Mouse (Mus musculus): ENCODE measurements around the gene Mbd3.

The Mbd3 gene

DNA sequence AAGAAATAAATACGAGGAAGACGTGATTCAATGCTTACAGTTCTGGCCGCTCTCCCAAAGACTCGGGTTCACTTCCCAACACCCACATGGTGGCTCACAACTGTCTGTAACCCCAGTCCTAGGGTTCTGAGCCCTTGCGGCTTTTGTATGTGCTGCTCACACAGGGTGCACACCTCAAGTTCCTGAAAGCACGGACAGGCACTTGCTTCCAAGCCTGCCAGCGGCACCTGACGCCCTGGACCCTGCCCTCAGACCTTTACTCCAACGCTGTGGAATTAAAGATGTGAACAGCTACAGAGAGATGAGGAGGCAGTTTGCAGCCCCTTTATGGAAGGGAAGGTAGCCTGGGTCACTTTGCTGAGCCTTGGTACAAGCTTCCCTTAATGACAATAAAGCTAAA is 8.7 kb downstream of the Mbd3 start:
- ChIA-PET CTCF (interaction anchor here in 1 of 4 experiments (0.7 kb wide), 1 partner anchor 13 kb away, joined by 3 read pairs; no protein-coding TSS in a partner anchor), POLR2A (interaction anchor here in 2 of 4 experiments (0.5 to 1.4 kb wide), 5 partner anchors 9 to 123 kb away, joined by 3 to 5 read pairs (median 3); partner anchors contain the start of gene Mbd3 (in 1 of the 2))

DNA sequence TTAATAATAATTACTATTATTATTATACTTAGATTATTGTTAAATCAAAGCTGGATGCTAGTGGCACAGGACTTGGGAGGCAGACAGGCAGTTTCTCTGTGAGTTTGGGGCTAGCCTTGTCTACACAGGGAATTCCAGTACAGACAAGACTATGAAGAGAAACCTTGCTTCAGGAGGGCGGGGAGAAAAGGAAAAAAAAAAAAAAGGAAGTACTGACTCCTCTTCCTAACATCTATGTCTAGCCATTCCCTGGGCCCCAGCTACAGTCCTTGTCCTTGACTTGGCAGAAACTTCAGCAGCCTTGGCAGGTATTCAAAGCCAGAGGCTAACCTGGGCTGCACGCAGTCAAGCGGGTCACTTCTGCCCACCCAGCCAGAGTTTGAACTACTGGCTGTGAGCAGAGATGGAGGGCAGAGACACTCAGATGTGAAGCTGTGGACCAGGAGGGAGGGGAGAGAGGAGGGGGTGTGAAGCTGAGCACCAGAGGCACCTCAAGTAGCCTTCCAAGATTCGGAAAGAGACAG is 10.1 kb downstream of the Mbd3 start:
- CTCF ChIA-PET, result interaction anchor here in 2 of 4 experiments (0.6 to 1.7 kb wide), 3 partner anchors 14 to 502 kb away, joined by 3 to 7 read pairs (median 6); partner anchors contain the start of gene Apc2 (in 1 of the 2)
- POLR2A ChIA-PET, result interaction anchor here (0.5 to 7.6 kb wide), 11 partner anchors 9 to 439 kb away, joined by 3 to 87 read pairs (median 5); partner anchors contain the start of genes Mbd3 (in 2 of the 4), Pcsk4 (in 1 of the 4), Reep6 (in 1 of the 4) and Rexo1 (in 1 of the 4)

DNA sequence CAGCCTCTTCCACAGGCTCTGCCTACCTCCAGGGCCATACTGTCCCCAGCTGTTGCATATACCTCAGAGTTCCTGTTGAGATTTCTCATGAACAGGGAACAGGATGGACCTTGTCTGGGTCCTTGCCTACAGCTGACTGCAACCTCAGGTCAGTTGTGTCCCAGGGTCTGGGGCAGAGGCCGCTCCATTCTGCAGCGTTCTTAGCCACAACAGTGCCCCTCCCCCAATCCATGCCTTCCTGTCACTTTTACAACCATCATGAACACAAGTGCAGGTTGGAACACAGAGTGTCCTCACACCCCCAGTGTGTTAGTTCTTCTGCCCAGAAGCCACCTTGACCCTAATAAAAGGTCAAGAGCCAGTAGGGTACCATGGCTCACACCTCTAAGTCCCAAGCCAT is 10.6 kb downstream of the Mbd3 start:
- ChIA-PET CTCF (interaction anchor here in 1 of 4 experiments (0.6 to 1.7 kb wide), 4 partner anchors 10 to 501 kb away, joined by 3 to 7 read pairs (median 4); no protein-coding TSS in a partner anchor), POLR2A (interaction anchor here in 3 of 4 experiments (1.0 to 7.6 kb wide), 13 partner anchors 8 to 221 kb away, joined by 3 to 87 read pairs (median 5); partner anchors contain the start of genes Mbd3 (in 2 of the 3), Dazap1 (in 1 of the 3), Pcsk4 (in 1 of the 3) and Reep6 (in 1 of the 3))

DNA sequence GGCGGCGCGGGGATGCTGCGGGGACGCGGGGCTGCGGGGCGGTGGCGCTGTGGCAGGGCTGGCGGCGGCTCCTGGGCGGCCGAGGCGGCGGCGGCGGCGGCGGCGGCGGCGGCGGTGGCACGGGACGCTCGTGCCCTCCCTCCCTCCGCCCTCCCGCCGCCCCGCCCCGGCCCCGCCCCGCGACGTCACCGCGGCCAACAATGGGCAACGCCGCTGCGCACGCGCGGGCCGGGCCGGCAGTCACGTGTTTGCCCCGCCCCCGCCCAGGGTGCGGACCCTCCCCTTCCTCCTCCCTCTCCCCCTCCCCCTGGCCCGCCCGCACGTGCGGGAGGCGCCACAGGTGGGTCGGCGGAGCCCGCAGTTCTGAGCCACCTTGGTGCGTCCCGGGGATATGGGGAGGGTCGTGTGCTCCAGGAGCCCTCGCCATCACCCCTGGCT is 11.8 kb downstream of the Mbd3 start, which contains the start of gene Mex3d:
Gene Mex3d, minus strand, starts transcription at position 138 of the 438 bp plus-strand sequence.
- POLR2A ChIA-PET, result interaction anchor here in 3 of 4 experiments (0.7 to 7.6 kb wide), 15 partner anchors 9 to 289 kb away, joined by 3 to 87 read pairs (median 5); partner anchors contain the start of genes Mbd3 (in 2 of the 3) and Dazap1 (in 1 of the 3)

DNA sequence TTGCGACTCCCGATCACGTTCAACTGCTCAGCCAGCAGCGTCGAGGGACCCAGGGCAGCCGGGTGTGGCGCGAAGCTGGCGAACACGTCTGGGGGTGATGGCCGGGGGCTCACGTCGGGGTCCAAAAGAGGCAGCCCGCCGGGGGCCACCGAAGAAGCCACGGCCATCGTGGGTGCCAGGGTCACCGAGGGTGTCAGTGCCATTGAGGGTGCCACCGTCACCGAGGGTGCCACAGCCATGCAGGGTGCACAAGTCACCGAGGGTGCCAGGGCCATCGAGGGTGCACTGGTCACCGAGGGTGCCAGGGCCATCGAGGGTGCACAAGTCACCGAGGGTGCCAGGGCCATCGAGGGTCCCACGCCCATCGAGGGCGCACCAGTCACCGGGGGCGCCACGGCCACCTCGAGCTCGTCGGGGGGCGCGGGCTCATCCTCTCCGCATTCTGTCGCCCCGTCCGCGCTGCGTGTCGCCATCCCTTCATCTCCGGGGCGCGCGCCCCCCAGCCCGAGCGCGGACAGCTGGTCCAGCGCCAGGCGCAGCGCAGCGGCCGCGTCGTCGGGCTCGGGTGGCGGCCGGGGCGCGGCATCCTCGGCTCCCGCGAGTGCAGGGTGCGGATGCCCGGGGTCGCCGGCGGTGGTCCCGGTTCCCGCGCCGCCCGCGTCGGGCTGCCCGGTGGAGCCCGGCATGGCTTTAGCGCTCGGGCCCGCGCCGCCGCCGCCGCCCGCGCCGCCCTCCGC is 12.4 kb downstream of the Mbd3 start:
- CTCF ChIA-PET, result interaction anchor here (0.6 to 4.1 kb wide), 19 partner anchors 9 to 288 kb away, joined by 3 to 41 read pairs (median 3); no protein-coding TSS in a partner anchor
- POLR2A ChIA-PET, result interaction anchor here (0.6 to 7.6 kb wide), 30 partner anchors 8 to 329 kb away, joined by 3 to 87 read pairs (median 5); partner anchors contain the start of genes Mbd3 (in 3 of the 4), Pcsk4 (in 1 of the 4), Reep6 (in 1 of the 4) and Rps15 (in 1 of the 4)

More for the DNA sequence above, 11.8 kb downstream of the Mbd3 start, which contains the start of gene Mex3d:
- CTCF ChIA-PET, result interaction anchor here (0.6 to 3.2 kb wide), 5 partner anchors 11 to 288 kb away, joined by 3 to 16 read pairs (median 3); no protein-coding TSS in a partner anchor

GRCm38 (mm10) chr10:80385811-80386734 is 13.3 kb downstream of the Mbd3 start:
- CTCF ChIA-PET, result interaction anchor here in 3 of 4 experiments (0.6 to 4.1 kb wide), 26 partner anchors 8 to 543 kb away, joined by 3 to 41 read pairs (median 4); no protein-coding TSS in a partner anchor
- POLR2A ChIA-PET, result interaction anchor here (0.6 to 7.6 kb wide), 50 partner anchors 8 to 784 kb away, joined by 3 to 87 read pairs (median 4); partner anchors contain the start of genes Mbd3 (in 3 of the 4), Rexo1 (in 2 of the 4), Rps15 (in 2 of the 4) and Atp8b3 (in 1 of the 4)

- ChIA-PET CTCF (interaction anchor here (0.5 to 4.1 kb wide), 21 partner anchors 8 to 192 kb away, joined by 3 to 41 read pairs (median 4); no protein-coding TSS in a partner anchor), POLR2A (interaction anchor here (0.7 to 7.6 kb wide), 43 partner anchors 9 to 291 kb away, joined by 3 to 87 read pairs (median 6); partner anchors contain the start of genes Mbd3 (in 3 of the 4), Rps15 (in 3 of the 4), Rexo1 (in 2 of the 4) and Uqcr11 (in 2 of the 4))
Observed at GRCm38 (mm10) chr10:80385310-80385709, 14.0 kb downstream of the Mbd3 start.

GRCm38 (mm10) chr10:80384709-80385108 is 14.6 kb downstream of the Mbd3 start:
- ChIA-PET CTCF (interaction anchor here (0.7 to 4.1 kb wide), 16 partner anchors 8 to 125 kb away, joined by 3 to 41 read pairs (median 4); no protein-coding TSS in a partner anchor), POLR2A (interaction anchor here (0.6 to 7.6 kb wide), 26 partner anchors 9 to 292 kb away, joined by 3 to 87 read pairs (median 6); partner anchors contain the start of genes Mbd3 (in 3 of the 4), Rps15 (in 2 of the 4), Apc2 (in 1 of the 4) and Atp8b3 (in 1 of the 4))

DNA sequence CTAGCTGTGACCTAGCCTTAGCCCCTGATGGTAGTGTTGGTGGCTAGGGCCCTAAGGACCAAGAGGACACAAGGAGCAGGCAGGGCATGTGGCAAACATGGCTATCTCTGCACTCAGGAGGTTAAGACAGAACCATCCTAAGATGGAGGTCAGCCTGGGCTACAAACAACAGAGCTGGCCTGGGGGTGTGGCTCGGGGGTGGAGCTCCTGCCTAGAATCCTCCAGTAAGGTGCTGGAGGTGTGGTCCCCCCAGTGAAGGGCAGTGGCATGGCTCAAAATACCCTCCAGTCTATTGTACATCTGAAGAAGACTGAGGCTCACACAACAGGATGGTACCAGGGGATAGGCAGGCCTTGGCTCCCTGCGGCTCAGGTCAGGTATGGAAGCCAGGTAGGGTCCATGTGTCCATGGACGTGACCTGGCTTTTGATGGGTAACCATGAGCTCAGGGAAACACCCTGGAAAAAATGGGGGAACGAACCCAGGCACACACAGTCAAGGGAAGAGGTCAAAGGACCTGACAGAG is 15.2 kb downstream of the Mbd3 start:
- ChIA-PET CTCF (interaction anchor here in 3 of 4 experiments (0.6 to 4.1 kb wide), 18 partner anchors 7 to 155 kb away, joined by 3 to 41 read pairs (median 4); partner anchors contain the start of gene Atp8b3 (in 1 of the 3)), POLR2A (interaction anchor here in 3 of 4 experiments (0.6 to 7.6 kb wide), 19 partner anchors 9 to 292 kb away, joined by 3 to 87 read pairs (median 6); partner anchors contain the start of genes Mbd3 (in 2 of the 3), Apc2 (in 1 of the 3), Plk5 (in 1 of the 3) and Rexo1 (in 1 of the 3))

DNA sequence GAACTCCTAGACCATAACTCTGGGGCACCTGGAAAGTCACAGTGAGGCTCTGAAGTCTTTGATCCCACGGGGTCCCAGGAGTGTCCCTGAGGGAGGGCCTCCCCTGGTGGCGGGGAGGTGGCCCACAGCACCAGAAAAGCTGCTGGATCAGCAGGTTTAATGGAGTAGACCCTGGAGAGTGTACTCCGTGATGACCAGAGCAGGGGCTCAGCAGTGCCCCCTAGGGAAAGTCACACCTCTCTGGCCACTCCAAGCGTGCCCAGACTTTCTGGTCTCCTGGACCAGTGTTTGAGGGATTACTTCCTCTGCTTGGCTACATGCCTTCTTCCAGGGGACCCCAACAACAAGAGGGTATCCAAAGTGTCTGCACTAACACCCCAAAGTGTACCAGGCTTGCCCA is 15.9 kb downstream of the Mbd3 start:
- CTCF ChIA-PET, result interaction anchor here in 3 of 4 experiments (0.5 to 4.1 kb wide), 13 partner anchors 7 to 307 kb away, joined by 3 to 41 read pairs (median 4); partner anchors contain the start of gene Mbd3 (in 1 of the 3)
- POLR2A ChIA-PET, result interaction anchor here in 2 of 4 experiments (0.8 to 7.6 kb wide), 15 partner anchors 8 to 292 kb away, joined by 3 to 87 read pairs (median 7); partner anchors contain the start of genes Mbd3 (in 2 of the 2), Rexo1 (in 1 of the 2) and Rps15 (in 1 of the 2)

DNA sequence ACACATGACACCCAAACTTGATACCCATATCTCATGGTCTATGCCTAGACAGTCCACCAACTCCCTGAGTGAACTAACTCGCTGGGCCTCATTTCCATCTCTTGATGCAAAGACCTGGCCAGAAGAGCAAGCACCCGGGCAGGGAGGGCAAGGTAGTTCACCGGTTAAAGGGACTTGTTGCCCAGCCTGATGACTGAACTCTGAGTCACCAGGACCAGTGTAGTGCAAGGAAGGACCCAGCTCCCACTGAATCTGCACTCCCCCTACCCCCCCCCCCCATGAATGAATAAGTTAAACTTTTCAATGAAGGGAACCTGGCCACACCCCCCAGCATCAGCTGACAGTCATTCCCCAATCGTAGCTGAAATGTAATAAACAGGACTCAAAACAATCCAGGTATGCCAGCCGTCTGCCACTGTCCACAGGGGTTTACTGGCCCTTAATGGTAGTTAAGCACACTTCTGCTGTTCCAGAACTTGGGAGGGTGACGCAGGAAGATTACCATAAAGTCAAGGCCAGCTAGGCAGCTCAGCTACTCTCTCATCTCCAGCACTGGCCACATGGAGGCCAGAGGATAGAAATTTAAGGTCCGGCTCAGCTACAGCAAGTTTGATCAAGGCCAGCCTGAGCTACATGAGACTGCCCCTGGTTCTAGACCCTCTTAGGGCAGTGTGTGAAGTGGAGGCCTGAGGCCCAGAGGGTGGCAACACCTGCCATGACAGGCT is 16.5 kb downstream of the Mbd3 start:
- ChIA-PET POLR2A (interaction anchor here in 2 of 4 experiments (0.8 to 7.6 kb wide), 8 partner anchors 14 to 293 kb away, joined by 3 to 69 read pairs (median 6); partner anchors contain the start of genes Mbd3 (in 1 of the 2) and Rps15 (in 1 of the 2)), CTCF (interaction anchor here in 2 of 4 experiments (0.5 to 1.0 kb wide), 9 partner anchors 16 to 910 kb away, joined by 3 to 8 read pairs (median 3); partner anchors contain the start of genes Mbd3 (in 1 of the 2) and Pip5k1c (in 1 of the 2))

GRCm38 (mm10) chr10:80377716-80378115 is 21.6 kb downstream of the Mbd3 start:
- ChIA-PET POLR2A (interaction anchor here in 3 of 4 experiments (0.5 to 2.5 kb wide), 22 partner anchors 8 to 668 kb away, joined by 3 to 10 read pairs (median 4); partner anchors contain the start of genes Mbd3 (in 2 of the 3) and Mex3d (in 1 of the 3)), CTCF (interaction anchor here (0.6 to 4.9 kb wide), 51 partner anchors 8 to 980 kb away, joined by 3 to 67 read pairs (median 4); partner anchors contain the start of genes Mbd3 (in 2 of the 4), 1600002K03Rik (in 1 of the 4), Abhd17a (in 1 of the 4) and Adamtsl5 (in 1 of the 4))

- ChIA-PET CTCF (interaction anchor here (0.5 to 4.9 kb wide), 135 partner anchors 9 to 1923 kb away, joined by 3 to 67 read pairs (median 5); partner anchors contain the start of genes Rexo1 (in 3 of the 4), Adamtsl5 (in 2 of the 4), Apc2 (in 2 of the 4) and Mbd3 (in 2 of the 4)), POLR2A (interaction anchor here in 3 of 4 experiments (0.5 to 3.9 kb wide), 35 partner anchors 9 to 721 kb away, joined by 3 to 18 read pairs (median 4); partner anchors contain the start of genes Mbd3 (in 2 of the 3), Apc2 (in 1 of the 3), Atp8b3 (in 1 of the 3) and Mex3d (in 1 of the 3))
Observed at GRCm38 (mm10) chr10:80376160-80376559, 23.2 kb downstream of the Mbd3 start.

GRCm38 (mm10) chr10:80374063-80374462 is 25.3 kb downstream of the Mbd3 start:
- ChIA-PET CTCF (interaction anchor here (0.5 to 4.9 kb wide), 118 partner anchors 8 to 1187 kb away, joined by 3 to 67 read pairs (median 4); partner anchors contain the start of genes Adamtsl5 (in 4 of the 4), Apc2 (in 2 of the 4), 1600002K03Rik (in 1 of the 4) and Ap3d1 (in 1 of the 4)), POLR2A (interaction anchor here (0.5 to 3.9 kb wide), 46 partner anchors 10 to 483 kb away, joined by 3 to 18 read pairs (median 4); partner anchors contain the start of genes Dazap1 (in 2 of the 4), Pcsk4 (in 2 of the 4), Rps15 (in 2 of the 4) and Abhd17a (in 1 of the 4))

Measured in embryonic stem cell, embryonic (primary cell).